Mouse (Mus musculus): Measurements from ENCODE around the gene Rap1gap. TPM values are rescaled to one million over a fixed set of nuclear protein-coding genes. Genes with fewer than 3 reads are reported as not detected.

The Rap1gap gene
- polyA plus RNA-seq, 1 experiment: 9.5 TPM

GRCm38 (mm10) chr4:137717671-137718070 lies 53.1 kb downstream of the Rap1gap start:
- Histone ChIP-seq H3K27ac (ENCODE audit: insufficient read depth, low read length) (no peak overlapping the region), H3K4me1 (ENCODE audit: control insufficient read depth, insufficient read depth, low read length) (peaks cover 15% of the 10 kb centered on the region), H3K36me3 (ENCODE audit: control insufficient read depth, insufficient read depth, low read length, poor library complexity, severe bottlenecking) (no peaks in the 10 kb centered on the region), H3K4me3 (ENCODE audit: low read depth, low read length) (no peak overlapping the region), H3K9me3 (replicated peaks; ENCODE audit: control insufficient read depth, insufficient read depth, low read length, poor library complexity, severe bottlenecking) (no peaks in the 10 kb centered on the region), H3K9ac (ENCODE audit: low read depth, poor library complexity, severe bottlenecking) (no peak overlapping the region), H3K27me3 (ENCODE audit: control insufficient read depth, insufficient read depth, low read length, poor library complexity, severe bottlenecking) (no peaks in the 10 kb centered on the region)
- no peak for TF ChIP-seq POLR2A (IDR thresholded peaks at IDR 0.05; ENCODE audit: insufficient read depth, low read length)
- no peak for TF ChIP-seq EP300 (IDR thresholded peaks at IDR 0.05; ENCODE audit: insufficient read depth, low read depth, low read length)
- no peak for TF ChIP-seq CTCF (IDR thresholded peaks at IDR 0.05; ENCODE audit: low read depth, low read length)

GRCm38 (mm10) chr4:137719378-137720077 lies 55.0 kb downstream of the Rap1gap start:
- H3K9ac ChIP-seq (ENCODE audit: low read depth, poor library complexity, severe bottlenecking): peak overlapping the region; percentile 30
- peaks cover 11% of the 10 kb centered on the region for H3K4me1 ChIP-seq (ENCODE audit: control insufficient read depth, insufficient read depth, low read length)
- H3K27me3 ChIP-seq (ENCODE audit: control insufficient read depth, insufficient read depth, low read length, poor library complexity, severe bottlenecking): no peaks in the 10 kb centered on the region
- H3K27ac ChIP-seq (ENCODE audit: insufficient read depth, low read length): peak overlapping the region; percentile 51
- H3K36me3 ChIP-seq (ENCODE audit: control insufficient read depth, insufficient read depth, low read length, poor library complexity, severe bottlenecking): no peaks in the 10 kb centered on the region
- H3K4me3 ChIP-seq (ENCODE audit: low read depth, low read length): peak overlapping the region; percentile 62
- no peaks in the 10 kb centered on the region for H3K9me3 ChIP-seq (replicated peaks; ENCODE audit: control insufficient read depth, insufficient read depth, low read length, poor library complexity, severe bottlenecking)
- TF ChIP-seq POLR2A (IDR thresholded peaks at IDR 0.05; ENCODE audit: insufficient read depth, low read length): no peak
- no peak for TF ChIP-seq EP300 (IDR thresholded peaks at IDR 0.05; ENCODE audit: insufficient read depth, low read depth, low read length)
- TF ChIP-seq CTCF (IDR thresholded peaks at IDR 0.05; ENCODE audit: low read depth, low read length): no peak

- Histone ChIP-seq H3K4me3 (ENCODE audit: low read depth, low read length) (no peak overlapping the region), H3K27ac (ENCODE audit: insufficient read depth, low read length) (no peak overlapping the region), H3K9me3 (replicated peaks; ENCODE audit: control insufficient read depth, insufficient read depth, low read length, poor library complexity, severe bottlenecking) (no peaks in the 10 kb centered on the region), H3K27me3 (ENCODE audit: control insufficient read depth, insufficient read depth, low read length, poor library complexity, severe bottlenecking) (no peaks in the 10 kb centered on the region), H3K4me1 (ENCODE audit: control insufficient read depth, insufficient read depth, low read length) (peaks cover 14% of the 10 kb centered on the region), H3K9ac (ENCODE audit: low read depth, poor library complexity, severe bottlenecking) (no peak overlapping the region), H3K36me3 (ENCODE audit: control insufficient read depth, insufficient read depth, low read length, poor library complexity, severe bottlenecking) (no peaks in the 10 kb centered on the region)
- TF ChIP-seq POLR2A (IDR thresholded peaks at IDR 0.05; ENCODE audit: insufficient read depth, low read length) (no peak), CTCF (IDR thresholded peaks at IDR 0.05; ENCODE audit: low read depth, low read length) (no peak), EP300 (IDR thresholded peaks at IDR 0.05; ENCODE audit: insufficient read depth, low read depth, low read length) (no peak)
These were observed 57.0 kb downstream of the Rap1gap start for GRCm38 (mm10) chr4:137721563-137721962.

GRCm38 (mm10) chr4:137722230-137722629 lies 57.7 kb downstream of the Rap1gap start:
- Histone ChIP-seq H3K27ac (ENCODE audit: insufficient read depth, low read length) (no peak overlapping the region), H3K9ac (ENCODE audit: low read depth, poor library complexity, severe bottlenecking) (no peak overlapping the region), H3K4me3 (ENCODE audit: low read depth, low read length) (no peak overlapping the region), H3K36me3 (ENCODE audit: control insufficient read depth, insufficient read depth, low read length, poor library complexity, severe bottlenecking) (no peaks in the 10 kb centered on the region), H3K27me3 (ENCODE audit: control insufficient read depth, insufficient read depth, low read length, poor library complexity, severe bottlenecking) (no peaks in the 10 kb centered on the region), H3K9me3 (replicated peaks; ENCODE audit: control insufficient read depth, insufficient read depth, low read length, poor library complexity, severe bottlenecking) (no peaks in the 10 kb centered on the region), H3K4me1 (ENCODE audit: control insufficient read depth, insufficient read depth, low read length) (peaks cover 14% of the 10 kb centered on the region)
- no peak for TF ChIP-seq EP300 (IDR thresholded peaks at IDR 0.05; ENCODE audit: insufficient read depth, low read depth, low read length)
- no peak for TF ChIP-seq POLR2A (IDR thresholded peaks at IDR 0.05; ENCODE audit: insufficient read depth, low read length)
- no peak for TF ChIP-seq CTCF (IDR thresholded peaks at IDR 0.05; ENCODE audit: low read depth, low read length)

GRCm38 (mm10) chr4:137722692-137723427 lies 58.3 kb downstream of the Rap1gap start:
- Histone ChIP-seq H3K27ac (ENCODE audit: insufficient read depth, low read length) (no peak overlapping the region), H3K27me3 (ENCODE audit: control insufficient read depth, insufficient read depth, low read length, poor library complexity, severe bottlenecking) (no peaks in the 10 kb centered on the region)

GRCm38 (mm10) chr4:137723527-137723926 lies 59.0 kb downstream of the Rap1gap start:
- no peaks in the 10 kb centered on the region for H3K36me3 ChIP-seq (ENCODE audit: control insufficient read depth, insufficient read depth, low read length, poor library complexity, severe bottlenecking)
- peak overlapping the region; percentile 33 for H3K4me3 ChIP-seq (ENCODE audit: low read depth, low read length)
- H3K4me1 ChIP-seq (ENCODE audit: control insufficient read depth, insufficient read depth, low read length): peaks cover 14% of the 10 kb centered on the region
- peak overlapping the region; percentile 15 for H3K9ac ChIP-seq (ENCODE audit: low read depth, poor library complexity, severe bottlenecking)
- no peak overlapping the region for H3K27ac ChIP-seq (ENCODE audit: insufficient read depth, low read length)
- TF ChIP-seq EP300 (IDR thresholded peaks at IDR 0.05; ENCODE audit: insufficient read depth, low read depth, low read length) (no peak), POLR2A (IDR thresholded peaks at IDR 0.05; ENCODE audit: insufficient read depth, low read length) (no peak), CTCF (IDR thresholded peaks at IDR 0.05; ENCODE audit: low read depth, low read length) (no peak)
- H3K9me3 ChIP-seq (replicated peaks; ENCODE audit: control insufficient read depth, insufficient read depth, low read length, poor library complexity, severe bottlenecking): no peaks in the 10 kb centered on the region
- no peaks in the 10 kb centered on the region for H3K27me3 ChIP-seq (ENCODE audit: control insufficient read depth, insufficient read depth, low read length, poor library complexity, severe bottlenecking)

More at GRCm38 (mm10) chr4:137722692-137723427, 58.3 kb downstream of the Rap1gap start:
- Histone ChIP-seq H3K4me1 (ENCODE audit: control insufficient read depth, insufficient read depth, low read length) (peaks cover 11% of the 10 kb centered on the region), H3K9me3 (replicated peaks; ENCODE audit: control insufficient read depth, insufficient read depth, low read length, poor library complexity, severe bottlenecking) (no peaks in the 10 kb centered on the region), H3K4me3 (ENCODE audit: low read depth, low read length) (no peak overlapping the region; the same call in 1 of the 2 replicates), H3K36me3 (ENCODE audit: control insufficient read depth, insufficient read depth, low read length, poor library complexity, severe bottlenecking) (no peaks in the 10 kb centered on the region), H3K9ac (ENCODE audit: low read depth, poor library complexity, severe bottlenecking) (peak overlapping the region; percentile 15; the same call in 1 of the 2 replicates)
- TF ChIP-seq EP300 (IDR thresholded peaks at IDR 0.05; ENCODE audit: insufficient read depth, low read depth, low read length): no peak
- TF ChIP-seq CTCF (IDR thresholded peaks at IDR 0.05; ENCODE audit: low read depth, low read length): peak; percentile 99

Data from ES-Bruce4 (cell line).